Mouse (Mus musculus): Measurements from ENCODE around the gene Chchd6.

The Chchd6 gene

DNA sequence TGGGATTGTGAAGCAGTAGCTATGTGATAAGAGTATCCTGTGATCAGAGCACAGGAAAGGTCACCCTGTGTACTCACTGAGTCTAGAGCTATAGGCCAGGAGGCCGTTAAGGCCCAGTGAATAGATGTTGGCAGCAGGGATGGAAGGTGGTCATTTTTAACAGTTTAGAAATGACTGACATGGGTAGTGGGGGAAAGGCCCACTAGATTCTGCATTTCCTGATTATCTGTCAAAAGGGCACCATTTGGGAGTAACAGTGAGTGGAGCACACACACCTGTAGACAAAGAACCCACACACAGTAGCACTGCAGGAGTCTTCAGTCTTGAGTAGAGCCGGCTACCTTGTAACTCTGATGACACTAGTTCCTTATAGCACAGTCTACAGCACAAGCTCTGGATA lies 141.0 kb downstream of the Chchd6 start:
- DNase-seq (ENCODE audit: low read depth, low spot score), result no peak

DNA sequence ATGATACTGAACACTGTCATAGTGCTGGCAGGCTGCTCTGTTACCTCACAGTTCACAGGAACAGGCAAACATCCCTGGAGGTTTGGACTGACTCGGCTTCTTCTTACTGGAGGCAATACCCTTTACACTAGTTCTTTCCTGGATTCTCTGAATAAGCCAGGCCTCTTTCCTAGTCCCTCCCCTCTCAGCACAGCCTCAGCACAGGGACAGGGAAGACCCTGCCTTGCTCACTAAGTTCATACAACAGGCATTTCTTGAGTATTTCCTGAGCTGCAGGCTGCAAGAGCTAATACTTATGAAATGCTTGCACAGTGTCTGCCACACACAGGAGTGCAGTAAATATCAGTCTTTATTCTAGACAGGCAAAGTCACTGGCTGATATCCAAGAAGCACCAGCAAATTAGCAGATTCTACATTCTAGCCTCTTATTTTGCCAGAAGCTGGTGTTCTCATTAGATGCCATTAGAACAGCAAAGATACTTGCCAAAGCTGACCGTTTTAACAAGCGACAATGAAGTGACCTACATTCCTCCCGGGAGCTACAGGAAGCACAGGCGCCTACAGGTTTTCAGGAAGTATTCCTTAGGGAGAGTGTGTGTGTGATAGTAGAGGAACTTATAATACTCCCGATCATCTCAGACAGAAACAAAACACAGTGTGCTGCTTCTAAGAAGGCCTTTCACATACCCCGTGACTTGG lies 142.3 kb downstream of the Chchd6 start:
- no peak for DNase-seq (ENCODE audit: low read depth, low spot score)

DNA sequence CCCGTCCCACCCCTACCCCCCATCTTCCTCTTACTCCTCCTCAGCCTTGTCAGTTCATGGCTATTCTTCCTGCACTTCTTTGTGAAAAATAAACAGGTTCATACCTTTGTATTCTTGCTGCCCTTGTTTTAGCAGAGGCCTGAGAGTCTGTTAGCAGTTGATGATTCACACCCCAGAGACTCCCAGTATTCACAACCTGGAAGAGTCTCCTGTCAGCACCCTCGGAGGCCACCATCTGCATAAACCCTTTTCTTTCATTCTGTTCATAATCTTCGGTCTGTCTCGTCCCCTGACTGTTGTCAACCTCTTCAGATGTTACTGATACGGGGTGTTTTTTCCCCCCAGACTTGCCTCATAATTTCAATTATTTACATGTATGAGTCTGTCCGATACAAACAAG lies 143.1 kb downstream of the Chchd6 start:
- DNase-seq (ENCODE audit: low read depth, low spot score), result no peak

DNA sequence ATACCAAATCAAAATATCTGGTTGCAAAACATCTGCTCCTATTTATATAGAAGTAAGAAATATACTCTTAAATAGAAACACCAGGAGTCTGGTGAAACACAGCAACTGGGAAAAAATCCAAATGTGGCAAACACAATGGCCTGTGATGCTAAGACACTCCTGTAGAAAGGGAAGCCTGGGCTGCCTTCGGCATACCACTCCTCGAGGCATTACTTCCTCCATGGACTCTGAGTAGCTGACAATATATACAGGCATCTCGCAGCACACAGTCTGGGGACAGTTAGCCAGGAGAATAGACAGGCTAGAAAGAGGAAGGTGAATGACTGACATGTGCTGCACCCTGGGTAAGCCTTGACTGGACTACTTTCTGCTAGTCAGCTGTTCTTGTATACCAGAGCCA lies 146.7 kb downstream of the Chchd6 start:
- no peak for DNase-seq (ENCODE audit: low read depth, low spot score)

DNA sequence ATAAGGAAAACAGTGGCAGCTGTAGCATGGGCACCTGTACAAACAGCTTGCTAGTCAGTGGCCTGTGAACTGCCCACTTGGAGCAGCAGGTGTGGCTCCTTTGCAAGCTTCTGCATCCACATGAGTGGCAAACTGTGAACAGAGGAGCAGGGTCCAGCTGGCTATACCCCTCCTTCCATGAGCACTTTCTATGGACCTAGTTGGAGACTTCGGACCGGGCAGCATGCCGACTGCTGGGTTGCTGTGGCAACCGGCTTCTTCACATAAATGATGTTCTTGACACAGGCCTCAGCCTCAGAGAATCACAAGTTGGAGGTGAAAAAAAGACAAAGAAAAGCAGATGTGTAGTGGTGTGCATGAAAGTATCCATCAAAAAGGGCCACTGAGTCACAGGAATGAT lies 154.8 kb downstream of the Chchd6 start:
- DNase-seq (ENCODE audit: low read depth, low spot score), result no peak

DNA sequence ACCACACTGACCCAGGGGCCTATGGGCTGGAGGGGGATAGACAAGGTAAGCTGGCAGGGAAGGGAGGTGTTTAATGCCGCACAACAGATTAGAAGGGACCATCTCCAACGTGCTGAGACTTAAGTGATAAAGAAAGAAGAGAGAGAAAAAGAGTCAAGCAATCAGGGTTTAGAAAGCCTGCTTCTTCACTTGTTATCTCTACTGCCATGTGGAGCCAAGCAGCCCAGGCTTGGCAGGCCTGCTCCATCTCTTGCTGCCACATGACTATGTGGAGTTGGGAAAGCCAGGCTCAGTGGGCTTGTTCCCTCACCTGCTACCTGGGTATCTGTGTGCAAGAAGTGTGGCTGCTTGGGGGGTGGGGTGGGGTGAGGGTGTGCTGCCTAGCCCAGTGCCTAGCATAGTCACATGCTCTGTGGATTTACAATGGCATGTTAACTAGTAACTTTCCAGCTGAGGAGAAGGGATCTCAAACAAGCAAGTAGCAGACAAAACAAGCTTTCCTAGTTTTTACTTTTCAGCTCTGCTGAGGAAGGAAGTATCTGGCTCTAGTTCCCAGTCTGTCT lies 163.5 kb downstream of the Chchd6 start:
- no peak for DNase-seq (ENCODE audit: low read depth, low spot score)

DNA sequence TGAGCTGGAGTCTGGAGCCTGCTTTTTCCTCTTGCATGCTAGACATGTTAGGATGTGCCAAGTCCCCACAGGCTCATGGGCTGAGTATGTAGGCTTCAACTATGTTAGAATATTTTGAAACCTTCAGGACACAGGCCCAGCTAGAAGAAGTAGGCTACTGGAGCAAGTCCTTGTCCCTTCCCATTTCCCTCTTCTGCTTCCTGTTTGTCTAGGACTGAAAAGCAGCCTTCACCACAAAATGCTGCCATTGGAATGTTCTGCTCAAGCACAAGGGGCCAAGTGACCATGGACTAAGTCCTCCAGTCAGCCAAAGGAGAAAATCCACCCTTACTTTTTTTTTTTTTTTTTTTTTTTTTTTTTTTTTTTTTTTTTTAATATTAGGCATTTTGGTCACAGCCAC lies 164.7 kb downstream of the Chchd6 start:
- DNase-seq (ENCODE audit: low read depth, low spot score), result no peak

DNA sequence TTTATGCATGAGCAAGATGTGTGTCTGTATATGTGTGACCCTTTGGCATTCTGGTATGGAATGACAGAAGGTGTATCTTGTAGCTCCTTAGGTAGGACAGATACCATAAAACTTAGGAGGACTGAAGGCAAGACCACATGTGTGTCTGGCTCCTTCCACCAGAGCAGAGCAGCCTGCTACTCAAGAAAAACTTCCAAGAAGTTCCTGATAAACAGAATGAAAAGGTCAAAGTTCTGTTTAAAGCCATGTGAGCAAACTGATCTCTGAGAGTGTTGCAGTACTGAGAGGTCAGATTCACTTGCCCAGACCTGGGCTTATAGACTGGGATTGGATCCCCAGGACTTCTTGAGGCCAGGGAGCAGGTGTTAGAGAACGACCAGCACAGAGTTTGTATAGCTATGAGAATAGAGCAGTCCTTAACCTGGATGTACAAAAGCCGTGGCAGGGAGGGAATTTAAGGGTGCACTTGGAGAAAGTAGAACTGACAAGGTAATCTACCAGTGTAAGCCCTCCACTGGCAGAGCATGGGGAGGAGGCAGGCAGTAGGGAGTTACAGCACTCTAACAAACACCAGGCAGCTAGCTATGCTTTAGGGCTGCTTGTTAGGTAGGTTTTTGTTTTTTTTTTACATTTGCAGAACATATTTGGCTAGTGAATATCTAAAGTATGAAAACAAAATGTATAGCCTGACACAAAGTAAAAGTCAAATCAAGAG lies 166.6 kb downstream of the Chchd6 start:
- no peak for DNase-seq (ENCODE audit: low read depth, low spot score)

DNA sequence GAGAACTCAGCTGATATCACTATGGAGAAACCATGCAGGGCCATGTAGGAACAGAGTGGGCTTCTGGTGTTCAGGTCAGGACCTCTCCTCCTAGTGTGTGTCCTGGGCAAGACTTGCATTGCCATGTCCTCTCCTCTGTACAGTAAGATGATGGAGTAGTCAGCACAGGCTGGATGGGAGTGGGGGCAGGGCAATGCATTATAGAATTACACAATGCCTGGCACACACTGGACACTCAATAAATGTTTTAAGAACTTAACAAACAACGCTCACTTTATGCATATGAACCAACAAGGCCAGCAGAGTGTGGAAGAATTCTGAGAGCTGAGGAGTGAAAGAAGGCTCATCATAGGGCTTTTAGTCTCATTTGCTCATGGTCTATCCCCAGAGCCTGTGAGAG lies 171.0 kb downstream of the Chchd6 start:
- DNase-seq (ENCODE audit: low read depth, low spot score), result no peak

DNA sequence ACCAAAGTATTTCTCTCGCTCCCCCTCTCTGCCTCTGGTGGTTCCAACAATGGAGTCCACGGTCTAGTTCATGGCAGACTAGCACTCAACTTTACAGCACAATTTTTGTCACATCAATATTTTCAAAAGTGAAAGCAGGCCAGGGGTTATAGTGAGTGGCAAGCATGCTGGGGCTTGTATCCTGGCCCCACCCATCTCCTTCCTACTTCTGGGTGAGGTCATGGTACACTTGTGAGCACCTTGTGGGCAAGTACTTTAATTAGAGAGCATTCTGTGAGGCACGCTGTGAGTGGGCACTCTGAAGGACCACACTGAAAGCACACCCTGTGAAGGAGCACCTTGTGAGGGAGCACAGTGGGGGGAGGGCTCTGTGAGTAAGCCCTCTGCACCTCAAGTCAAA lies 172.8 kb downstream of the Chchd6 start:
- no peak for DNase-seq (ENCODE audit: low read depth, low spot score)

DNA sequence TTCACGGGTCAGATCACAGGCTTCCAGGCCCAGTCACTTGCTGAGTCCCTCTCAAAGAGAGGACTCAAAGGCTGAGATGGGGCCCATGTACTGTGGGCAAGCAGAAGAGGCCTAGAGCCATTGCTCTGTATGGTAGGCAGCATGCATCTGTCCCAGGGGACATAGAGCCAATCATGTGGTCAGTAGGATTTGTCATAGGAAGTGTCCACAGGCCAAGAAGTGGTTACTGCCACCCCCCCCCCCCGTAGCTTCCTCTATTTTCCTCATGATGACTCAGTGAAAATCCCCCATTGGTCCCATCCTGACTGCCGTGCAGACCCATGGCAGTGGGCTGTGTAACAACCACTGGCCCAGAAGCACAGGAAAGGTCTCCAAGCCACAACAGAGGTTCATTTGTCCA lies 173.5 kb downstream of the Chchd6 start:
- no peak for DNase-seq (ENCODE audit: low read depth, low spot score)

DNA sequence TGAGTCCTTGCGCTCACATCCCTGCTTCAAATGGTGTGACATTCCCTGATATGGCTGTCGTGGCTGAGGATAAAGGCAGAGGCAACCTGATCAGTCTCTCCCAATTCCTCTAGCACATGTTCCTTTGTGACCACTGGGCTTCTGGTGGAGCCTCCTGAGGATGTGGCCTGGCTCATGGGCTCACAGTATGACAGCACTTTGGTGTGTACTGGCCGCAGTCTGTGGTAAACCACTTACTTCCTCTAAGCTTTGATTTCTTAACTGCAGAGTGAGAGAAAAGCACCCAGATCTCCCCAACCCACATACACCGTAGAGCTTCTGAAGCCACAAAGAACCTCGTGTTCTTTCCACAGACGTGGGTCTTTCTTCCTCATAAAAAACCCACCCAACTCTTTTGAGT lies 173.9 kb downstream of the Chchd6 start:
- no peak for DNase-seq (ENCODE audit: low read depth, low spot score)

DNA sequence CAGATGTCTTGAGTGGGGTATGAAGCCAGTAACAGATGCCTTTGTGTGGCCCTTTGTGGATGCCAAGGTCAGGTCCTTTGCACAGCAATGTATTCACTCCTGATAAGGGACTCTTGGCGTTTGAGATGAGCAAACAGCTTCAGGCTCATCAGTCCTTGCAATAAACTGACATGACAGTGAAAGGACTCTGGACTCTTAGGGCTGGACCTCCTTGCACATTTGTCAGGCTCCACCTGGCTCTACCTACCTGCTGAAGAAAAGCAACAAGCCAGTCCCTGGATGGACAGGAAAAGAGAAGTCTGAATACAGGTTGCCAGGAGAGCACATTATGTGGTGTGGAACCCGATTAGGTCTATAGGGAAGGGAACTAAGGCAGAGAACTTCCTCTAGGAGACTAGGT lies 174.7 kb downstream of the Chchd6 start:
- no peak for DNase-seq (ENCODE audit: low read depth, low spot score)

DNA sequence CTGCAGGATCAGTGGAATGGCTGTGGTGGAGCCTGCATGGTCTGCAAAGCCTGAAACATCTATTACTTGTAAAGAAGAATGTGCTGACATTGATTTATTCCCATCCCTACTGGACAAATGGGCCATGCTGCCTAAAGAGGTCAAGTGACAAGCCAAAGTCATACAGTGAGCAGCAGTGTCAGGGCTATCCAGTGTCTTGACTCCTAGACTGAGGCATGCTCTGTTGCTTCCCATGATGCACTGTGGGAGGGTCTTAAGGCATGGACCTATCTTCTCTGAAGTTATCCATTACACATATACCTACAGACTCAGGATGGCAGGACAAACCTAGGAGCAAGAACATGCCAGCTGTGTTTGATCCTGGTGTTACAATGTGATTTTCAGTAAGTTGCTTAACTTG lies 175.3 kb downstream of the Chchd6 start:
- no peak for DNase-seq (ENCODE audit: low read depth, low spot score)

DNA sequence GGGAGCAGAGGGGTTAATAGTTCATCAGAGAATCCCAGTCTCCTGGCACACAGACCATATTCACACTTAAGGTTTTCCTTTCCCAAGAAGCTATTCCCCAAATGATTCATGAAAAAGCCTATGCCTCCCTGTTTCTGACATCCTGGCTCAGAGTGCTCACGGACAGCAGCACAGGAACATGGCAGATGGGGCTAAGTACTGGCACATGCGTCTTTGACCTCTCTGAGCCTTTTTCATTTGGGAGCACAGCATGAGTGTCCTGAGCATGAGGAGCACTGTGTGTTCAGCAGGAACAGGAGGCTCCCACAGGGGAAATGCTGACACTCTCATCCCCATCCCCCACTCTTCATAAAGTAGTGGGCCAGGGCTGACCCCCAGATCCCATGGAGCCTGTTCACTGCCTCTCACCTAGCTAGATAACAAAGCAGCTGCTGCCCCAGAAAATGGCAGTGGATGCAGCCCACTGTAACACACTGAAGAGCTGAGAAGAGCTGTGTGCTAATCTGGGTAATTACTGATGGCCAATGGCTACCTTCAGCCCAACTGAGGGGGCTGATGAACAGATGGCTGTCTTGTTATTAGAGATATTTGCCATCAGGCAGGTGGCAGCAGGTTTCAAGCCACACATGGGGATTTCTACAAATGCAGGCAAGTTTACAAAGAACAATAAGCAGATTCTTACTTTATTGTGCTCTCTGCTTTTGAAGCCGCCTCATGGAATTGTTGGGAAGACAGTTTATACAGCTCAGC lies 176.2 kb downstream of the Chchd6 start:
- no peak for DNase-seq (ENCODE audit: low read depth, low spot score)

DNA sequence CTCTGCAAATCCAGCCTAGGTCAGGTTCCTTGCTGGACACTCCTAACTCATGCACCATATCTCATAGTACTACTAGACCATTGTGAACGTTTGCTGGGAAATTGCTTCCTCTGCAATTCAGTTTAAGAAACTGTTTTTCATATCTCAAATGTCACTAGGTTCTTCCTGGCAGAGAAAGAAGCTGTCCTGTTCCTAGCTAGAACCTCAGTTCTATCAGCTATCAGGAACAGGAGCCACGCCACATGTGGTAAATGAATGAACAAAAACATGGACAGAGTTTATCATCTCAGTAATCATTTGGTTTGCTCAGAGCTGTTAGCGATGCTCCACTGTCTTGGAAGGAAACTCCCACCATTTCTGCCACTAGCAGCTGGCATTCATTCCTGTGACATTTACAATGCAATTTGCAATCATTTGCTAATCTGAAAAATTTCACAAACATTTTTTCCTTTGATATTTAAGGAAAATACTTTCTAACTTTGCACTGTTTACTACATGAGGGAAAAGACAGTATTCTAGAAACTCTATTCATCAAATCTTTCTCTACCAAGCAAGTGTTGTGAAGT lies 179.3 kb downstream of the Chchd6 start:
- DNase-seq (ENCODE audit: low read depth, low spot score), result no peak

DNA sequence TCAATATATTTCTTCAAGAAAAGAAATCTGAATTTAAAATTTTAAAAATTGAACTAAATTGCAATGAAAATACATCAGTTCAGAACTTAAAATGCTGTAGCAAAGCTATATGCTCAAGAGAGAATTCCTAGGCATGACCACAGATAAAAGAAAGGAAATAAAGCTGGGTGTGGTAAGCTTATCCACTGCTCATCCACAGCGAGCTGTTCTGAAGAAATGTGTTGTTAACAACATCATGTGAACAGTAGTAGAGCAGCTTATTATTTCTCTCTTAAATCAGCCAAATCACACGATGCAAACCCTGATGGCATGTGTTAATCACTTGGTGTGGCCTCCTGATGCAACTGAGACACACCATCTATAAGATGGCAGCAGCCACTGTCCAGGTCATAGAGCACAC lies 180.4 kb downstream of the Chchd6 start:
- no peak for DNase-seq (ENCODE audit: low read depth, low spot score)

DNA sequence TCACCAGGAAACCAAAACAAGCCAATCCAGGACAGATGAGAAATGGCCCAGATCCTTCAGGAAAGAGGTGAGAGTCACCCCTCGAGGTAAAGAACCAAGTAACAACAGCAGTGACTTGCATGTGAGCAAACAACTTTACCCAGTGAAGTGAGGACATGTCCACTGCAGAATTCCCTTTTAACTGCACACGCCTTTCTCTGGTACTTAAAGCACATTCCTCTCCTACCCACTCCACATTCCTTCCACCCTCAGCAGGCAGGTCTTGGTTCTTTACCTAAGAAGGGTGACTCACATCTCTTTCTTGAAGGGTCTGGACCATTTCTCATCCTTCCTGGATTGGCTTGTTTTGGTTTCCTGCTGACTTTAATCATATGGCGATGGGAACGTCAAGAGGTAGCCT lies 181.3 kb downstream of the Chchd6 start:
- peak; percentile 31 for DNase-seq (ENCODE audit: low read depth, low spot score)

DNA sequence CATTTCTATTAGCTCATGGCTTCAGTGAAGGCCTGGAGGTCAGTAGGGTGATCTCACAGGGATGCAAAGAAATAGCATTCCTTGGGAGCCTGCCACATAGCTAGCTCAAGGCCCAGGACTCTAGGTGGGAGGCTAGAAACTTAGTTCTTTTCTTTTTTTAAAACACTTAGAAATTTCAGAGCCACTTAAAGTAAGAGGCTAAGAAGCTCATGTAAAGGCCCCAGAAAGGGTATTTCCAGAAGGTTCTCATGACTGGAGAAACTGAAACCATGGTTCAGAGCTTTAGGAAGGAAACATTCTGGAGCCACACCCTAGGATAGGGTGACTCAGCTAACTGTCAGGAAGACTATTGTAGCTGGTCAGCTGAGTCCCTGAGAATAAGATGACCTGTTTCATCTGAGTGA lies 182.0 kb downstream of the Chchd6 start:
- DNase-seq (ENCODE audit: low read depth, low spot score), result no peak

DNA sequence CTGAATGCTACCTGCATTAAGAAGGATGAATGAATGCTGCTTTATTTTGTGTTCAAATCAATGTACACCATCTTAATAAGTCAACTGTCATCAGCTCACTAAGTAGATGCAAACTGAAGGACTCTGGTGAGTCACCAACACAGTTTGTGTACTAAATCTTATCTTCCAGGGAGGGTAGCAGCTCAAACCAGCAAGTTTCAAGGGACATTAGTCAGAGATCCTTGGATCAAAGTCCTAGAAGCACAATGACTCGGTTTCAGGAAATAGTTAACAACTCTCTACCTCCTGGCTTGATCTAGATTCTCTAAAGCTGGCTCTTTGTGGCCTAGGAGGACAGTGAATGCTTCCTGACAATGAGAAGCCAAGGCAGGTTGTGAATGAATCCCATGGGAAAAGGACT lies 182.9 kb downstream of the Chchd6 start:
- no peak for DNase-seq (ENCODE audit: low read depth, low spot score)

DNA sequence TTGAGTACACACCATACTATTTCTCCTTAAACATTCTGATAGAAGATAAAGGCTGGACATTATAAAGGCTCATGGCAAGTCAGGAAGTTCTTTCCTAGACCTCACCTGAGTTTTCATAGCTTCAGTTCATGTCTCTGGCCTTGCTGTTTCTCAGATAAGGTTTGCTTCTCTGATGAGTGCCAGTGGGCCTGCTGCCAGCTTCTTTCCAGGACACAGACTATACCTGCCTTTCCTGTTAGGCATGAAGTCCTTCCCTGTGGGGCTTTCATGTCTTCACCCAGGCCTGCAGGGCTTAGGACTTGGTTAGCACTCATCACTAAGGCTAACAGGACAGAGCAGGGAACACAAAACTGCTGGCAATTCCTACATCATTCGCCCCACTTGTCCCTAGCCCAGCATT lies 186.4 kb downstream of the Chchd6 start:
- no peak for DNase-seq (ENCODE audit: low read depth, low spot score)

DNA sequence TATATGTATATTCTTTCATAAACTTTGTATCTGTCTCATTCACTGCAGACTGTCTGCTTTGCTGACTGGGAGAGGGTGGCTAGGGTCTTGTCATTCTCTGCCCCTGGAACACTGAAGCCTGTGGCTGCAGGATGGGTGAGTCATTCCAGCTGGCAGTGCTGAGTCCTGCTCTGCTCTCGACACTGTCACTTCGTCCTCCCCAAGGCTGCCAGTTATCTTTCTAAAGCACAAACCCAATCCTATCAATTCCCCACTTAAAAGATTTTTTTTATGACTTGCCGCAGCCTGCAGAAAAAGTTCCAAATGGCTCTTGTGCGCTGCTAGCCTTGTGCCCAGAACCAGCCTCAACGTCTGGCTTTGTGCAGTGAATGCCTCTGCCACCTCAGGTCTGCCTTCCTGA lies 187.2 kb downstream of the Chchd6 start:
- DNase-seq (ENCODE audit: low read depth, low spot score), result no peak
